ENCODE assay signal across 8 mouse cellular contexts in the genomic region with DNA sequence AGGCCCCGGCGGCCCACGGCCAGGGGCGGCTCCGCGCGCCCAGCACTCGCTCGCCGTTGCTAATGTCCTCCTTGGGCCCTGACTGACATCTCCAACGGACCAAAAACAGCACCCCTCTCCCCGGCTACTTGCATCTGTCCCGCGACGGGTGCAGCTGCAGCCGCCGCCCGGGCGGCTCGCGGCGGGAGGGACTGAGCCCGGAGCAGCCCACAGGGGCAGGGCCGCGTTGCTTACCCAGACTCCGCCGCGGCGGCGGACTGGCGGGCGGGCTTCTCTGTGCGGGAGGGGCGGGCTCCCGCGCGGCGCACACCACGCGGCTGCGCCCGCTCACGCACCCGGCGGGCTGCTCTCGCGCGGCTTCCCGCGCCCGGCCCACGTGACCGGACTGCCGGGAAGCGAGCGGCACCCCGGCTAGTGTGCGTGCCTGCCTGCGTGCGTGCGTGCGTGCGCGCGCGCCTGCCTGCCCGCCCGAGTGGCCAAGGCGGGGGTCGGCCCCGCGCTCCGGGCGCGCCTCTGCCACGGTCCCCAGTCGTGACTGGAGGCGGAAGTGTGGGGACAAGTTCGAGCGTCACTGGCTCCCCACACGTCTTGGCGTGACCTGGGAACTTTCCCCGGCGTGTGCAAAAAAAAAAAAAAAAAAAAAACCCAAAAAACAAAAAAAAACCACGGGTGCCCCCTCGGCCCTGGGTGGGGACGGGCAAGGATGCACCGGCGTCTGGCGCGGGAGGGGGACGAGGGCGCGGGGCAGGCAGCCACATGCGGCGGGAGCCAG. TPM values are rescaled to one million over a fixed set of nuclear protein-coding genes. Genes with fewer than 3 reads are reported as not detected.
DNase-seq lines count a peak whose midpoint lies in the region; ATAC-seq and TF ChIP-seq lines count a peak whose summit lies in the region.

A gene (minus strand): TSS at position 397 of the 772 bp plus-strand sequence.

- no peak for TF ChIP-seq CTCF in G1E (IDR thresholded peaks at IDR 0.05; ENCODE audit: low read depth, low read length)
- no peak for TF ChIP-seq CTCF in cerebellum, adult 2 months (IDR thresholded peaks at IDR 0.05; ENCODE audit: borderline replicate concordance, insufficient read depth, low read depth, low read length)
- TF ChIP-seq CTCF in olfactory bulb, adult 2 months (IDR thresholded peaks at IDR 0.05; ENCODE audit: insufficient read depth, low read depth, low read length): no peak

- peak within 1 kb of the TSS; percentile 91 for H3K4me3 ChIP-seq in G1E (ENCODE audit: low read depth, low read length)
- peak within 1 kb of the TSS; percentile 65 for H3K4me3 ChIP-seq in cerebellum, adult 2 months (replicated peaks; ENCODE audit: insufficient read depth, low read depth, low read length)
- peak within 1 kb of the TSS; percentile 95 for H3K4me3 ChIP-seq in lung, embryonic 15.5 days
- peak within 1 kb of the TSS; percentile 94 for H3K4me3 ChIP-seq in olfactory bulb, adult 2 months (ENCODE audit: insufficient read depth, low read depth, low read length)

- peaks cover 38% of the 10 kb centered on the region for H3K36me3 ChIP-seq in G1E (replicated peaks)
- H3K36me3 ChIP-seq in lung, embryonic 15.5 days: no peaks in the 10 kb centered on the region

- peak; percentile 82 for DNase-seq in G1E (ENCODE audit: low spot score)
- DNase-seq in cerebellum, adult 2 months: peak; percentile 88 to 95
- DNase-seq in forelimb bud, embryonic 11.5 days (ENCODE audit: low read depth, low spot score): peak; percentile 84
- DNase-seq in layer of hippocampus, adult 9-10 months (ENCODE audit: low spot score): peak; percentile 52
- peak; percentile 61 to 72 for DNase-seq in thymus, adult 18-20 months

- no peak; the same call in 1 of the 2 replicates for ATAC-seq in G1E (ENCODE audit: extremely low read depth, insufficient number of reproducible peaks, low FRiP score, poor library complexity, severe bottlenecking)
- ATAC-seq in hematopoietic stem cell, adult 5-6 weeks (replicated peaks in 1 of 2; ENCODE audit: insufficient read depth in 1 of 2, low FRiP score in 2 of 2, low TSS enrichment in 1 of 2, low read depth in 1 of 2, poor library complexity in 2 of 2, severe bottlenecking in 2 of 2): peak; percentile 8 to 34; a peak in 3 of 4 replicates
- peak; percentile 78 for ATAC-seq in lung, embryonic 15.5 days (ENCODE audit: borderline replicate concordance, extremely low read depth, low FRiP score, low TSS enrichment)

- H3K4me2 ChIP-seq in lung, embryonic 15.5 days: peak within 1 kb of the TSS; percentile 77

- WGBS in cerebellum, adult 2 months: under 1% methylated on average over 82 of the region's 96 CpGs
- WGBS in lung, embryonic 15.5 days: under 1% methylated on average over 93 of the region's 96 CpGs
- WGBS in olfactory bulb, adult 2 months: under 1% methylated on average over 96 of the region's 96 CpGs

- peaks cover 74% of the 10 kb centered on the region for H3K4me1 ChIP-seq in G1E (ENCODE audit: insufficient read depth, low read depth, low read length)
- H3K4me1 ChIP-seq in cerebellum, adult 2 months (ENCODE audit: control insufficient read depth, insufficient read depth, low read length): no peaks in the 10 kb centered on the region; the same call in 1 of the 2 replicates
- peaks cover 46% of the 10 kb centered on the region for H3K4me1 ChIP-seq in lung, embryonic 15.5 days
- H3K4me1 ChIP-seq in olfactory bulb, adult 2 months (ENCODE audit: control insufficient read depth, insufficient read depth, low read length): peaks cover 8% of the 10 kb centered on the region

- TF ChIP-seq POLR2A in cerebellum, adult 2 months (IDR thresholded peaks at IDR 0.05; ENCODE audit: borderline replicate concordance, insufficient read depth, low read length): peak; percentile 58
- peak; percentile 89; the same call in 1 of the 2 replicates for TF ChIP-seq POLR2A in olfactory bulb, adult 2 months (IDR thresholded peaks at IDR 0.05; ENCODE audit: insufficient read depth, low read depth, low read length)

- no peaks in the 10 kb centered on the region for H3K9me3 ChIP-seq in G1E (replicated peaks)
- no peaks in the 10 kb centered on the region for H3K9me3 ChIP-seq in lung, embryonic 15.5 days

- H3K27me3 ChIP-seq in G1E (ENCODE audit: insufficient read depth, low read length): no peaks in the 10 kb centered on the region
- H3K27me3 ChIP-seq in cerebellum, adult 2 months (ENCODE audit: control insufficient read depth, insufficient read depth, low read length): no peaks in the 10 kb centered on the region
- no peaks in the 10 kb centered on the region for H3K27me3 ChIP-seq in lung, embryonic 15.5 days

- H3K9ac ChIP-seq in lung, embryonic 15.5 days: peak within 1 kb of the TSS; percentile 100

- peak within 1 kb of the TSS; percentile 70 for H3K27ac ChIP-seq in cerebellum, adult 2 months (ENCODE audit: insufficient read depth, low read length)
- H3K27ac ChIP-seq in lung, embryonic 15.5 days: peak within 1 kb of the TSS; percentile 100
- peak within 1 kb of the TSS; percentile 97 for H3K27ac ChIP-seq in olfactory bulb, adult 2 months (ENCODE audit: insufficient read depth, low read depth, low read length)

RNA-seq across cellular contexts. Expression of the gene that starts here (rescaled TPM):
- 54.4 and 62.5 TPM in 2 replicates for total RNA-seq in G1E (2014; fragmentation: Nextera tagmentation)
- 15.5 and 17.5 TPM in 2 replicates for total RNA-seq in G1E (2017)
- polyA plus RNA-seq in G1E (2012): 12.1 and 12.2 TPM in 2 replicates
- polyA plus RNA-seq in cerebellum, adult 2 months (2012; rRNA removed): 16.7 and 18.8 TPM in 2 replicates
- 18.4 and 22.9 TPM in 2 replicates for total RNA-seq in hematopoietic stem cell, adult 5-6 weeks (2017)
- polyA plus RNA-seq in lung, embryonic 15.5 days (2015; fragmentation: Nextera tagmentation; extraction: Ambion mirVana): 15.8 and 16.7 TPM in 2 replicates
- polyA plus RNA-seq in olfactory bulb, adult 2 months (2012; ENCODE audit: insufficient read depth, insufficient read length, low replicate concordance, missing spikeins): not detected in 2 replicates
